Mouse (Mus musculus) cortical plate, adult 2 months (tissue): ENCODE results near the gene Lrriq1.

Experiments used
- CTCF ChIP-seq: fragments of 200-500 bp; IDR thresholded peaks from 2 replicates; pipeline ENCODE4 v1.5.1; 2011; ENCODE audit warnings: mild to moderate bottlenecking, control low read depth, low read length; ENCODE audit not compliant: insufficient read depth; ENCODE audit errors: extremely low read depth
- POLR2A ChIP-seq: fragments of 200-500 bp; IDR thresholded peaks from 2 replicates; pipeline ENCODE4 v1.6.1; 2011; ENCODE audit warnings: mild to moderate bottlenecking, low read length, control low read depth; ENCODE audit not compliant: insufficient read depth; ENCODE audit errors: extremely low read depth

DNA sequence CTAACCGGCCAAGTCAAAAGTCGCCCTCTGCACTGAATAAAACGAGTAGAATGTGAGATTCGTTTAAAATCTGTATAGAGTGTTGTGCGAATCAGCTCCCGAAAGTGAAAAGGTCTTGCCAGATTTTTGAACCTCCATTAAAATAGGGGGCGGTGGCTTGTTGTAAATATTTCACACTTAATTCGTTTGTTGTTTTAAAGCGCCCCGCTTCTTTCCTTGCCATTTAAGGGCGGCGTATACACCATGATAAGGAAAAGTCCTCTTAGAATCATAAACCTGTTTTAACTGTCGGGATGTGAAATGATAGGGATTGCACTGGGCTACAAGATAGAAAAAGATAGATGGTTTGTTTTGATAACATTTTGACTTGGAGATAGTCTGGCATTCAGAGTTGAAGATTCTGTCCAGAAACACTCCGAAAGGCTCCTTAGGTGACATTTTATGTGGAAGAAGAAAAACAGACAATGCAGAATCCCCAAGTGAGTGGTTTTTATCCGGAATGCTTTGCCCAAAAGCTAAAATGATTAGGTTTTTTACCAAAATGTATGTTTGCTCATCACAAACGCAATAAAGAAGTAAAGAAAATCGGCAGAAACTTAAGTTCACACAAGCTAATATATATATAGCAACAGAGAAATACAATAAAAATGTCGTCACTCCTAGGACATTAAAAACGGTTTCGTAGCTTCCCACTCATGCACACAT, 208.7 kb downstream of the Lrriq1 start:
- TF ChIP-seq CTCF, result no peak
- TF ChIP-seq POLR2A, result no peak
